Mouse (Mus musculus) heart, adult 8-10 months (tissue): Measurements from ENCODE around the gene Zfp296. TPM values are rescaled to one million over a fixed set of nuclear protein-coding genes. Genes with fewer than 3 reads are reported as not detected.
A peak's percentile ranks its signal among the peaks of the same experiment; 100 is the strongest.

Source experiments
- DNase-seq: peaks from one replicate; pipeline ENCODE4 v3.0.0; 2022; ENCODE audit warnings: low spot score
- total RNA-seq, 4 experiments: library from RNA; stranded (reverse); gene quantifications; 2 replicates each; pipeline ENCODE4 v1.2.4; 2022

The Zfp296 gene
- total RNA-seq, 4 experiments from 2014 or later, result 0.25 to 0.84 (median 0.34) TPM

GRCm38 (mm10) chr7:19561765-19562642 lies 15.1 kb upstream of the Zfp296 start:
- peak; percentile 81 for DNase-seq

- DNase-seq, result no peak
These were observed 14.3 kb upstream of the Zfp296 start, which contains the start of gene Ppp1r37 for GRCm38 (mm10) chr7:19562643-19563410. Gene Ppp1r37 (minus strand): TSS chr7:19563076.

GRCm38 (mm10) chr7:19563884-19564283 lies 13.2 kb upstream of the Zfp296 start:
- no peak for DNase-seq

- DNase-seq, result no peak
These were observed 12.6 kb upstream of the Zfp296 start for GRCm38 (mm10) chr7:19564455-19564854.

- no peak for DNase-seq
These were observed 11.3 kb upstream of the Zfp296 start for GRCm38 (mm10) chr7:19565803-19566202.

- DNase-seq, result no peak
These were observed 9.7 kb upstream of the Zfp296 start for GRCm38 (mm10) chr7:19567426-19567825.

GRCm38 (mm10) chr7:19569647-19570046 lies 7.4 kb upstream of the Zfp296 start:
- no peak for DNase-seq

GRCm38 (mm10) chr7:19572926-19573775 lies 3.9 kb upstream of the Zfp296 start:
- DNase-seq, result peak; percentile 75

- no peak for DNase-seq
These were observed 3.3 kb upstream of the Zfp296 start for GRCm38 (mm10) chr7:19573776-19574140.

GRCm38 (mm10) chr7:19575559-19575958 lies 1.5 kb upstream of the Zfp296 start:
- DNase-seq, result no peak

GRCm38 (mm10) chr7:19577877-19578414 lies 859 bp downstream of the Zfp296 start:
- DNase-seq, result no peak

GRCm38 (mm10) chr7:19578436-19578835 lies 1.3 kb downstream of the Zfp296 start:
- DNase-seq, result no peak

GRCm38 (mm10) chr7:19579751-19580150 lies 2.7 kb downstream of the Zfp296 start:
- DNase-seq, result no peak

- no peak for DNase-seq
These were observed 3.5 kb downstream of the Zfp296 start for GRCm38 (mm10) chr7:19580634-19581033.

GRCm38 (mm10) chr7:19586269-19586668 lies 9.2 kb downstream of the Zfp296 start:
- DNase-seq, result no peak

- DNase-seq, result no peak
These were observed 12.1 kb downstream of the Zfp296 start for GRCm38 (mm10) chr7:19589207-19589606.

- peak; percentile 70 for DNase-seq
These were observed 12.8 kb downstream of the Zfp296 start for GRCm38 (mm10) chr7:19589917-19590316.

GRCm38 (mm10) chr7:19593061-19593730 lies 16.1 kb downstream of the Zfp296 start:
- DNase-seq, result no peak

GRCm38 (mm10) chr7:19600562-19600961 lies 23.5 kb downstream of the Zfp296 start:
- DNase-seq, result no peak

GRCm38 (mm10) chr7:19603055-19603454 lies 26.0 kb downstream of the Zfp296 start:
- DNase-seq, result no peak
